Mouse (Mus musculus): ENCODE measurements around the gene Gramd1b. TPM values are rescaled to one million over a fixed set of nuclear protein-coding genes. Genes with fewer than 3 reads are reported as not detected.

Gene Gramd1b
- polyA plus RNA-seq, 1 experiment, result 0.02 TPM

GRCm38 (mm10) chr9:40376139-40376541 is 155.0 kb downstream of the Gramd1b start:
- Histone ChIP-seq H3K36me3 (ENCODE audit: control insufficient read depth) (no peaks in the 10 kb centered on the region), H3K4me1 (ENCODE audit: control insufficient read depth) (no peaks in the 10 kb centered on the region), H3K27me3 (ENCODE audit: control insufficient read depth) (no peaks in the 10 kb centered on the region), H3K9me3 (ENCODE audit: control insufficient read depth, low read length) (no peaks in the 10 kb centered on the region), H3K4me3 (replicated peaks) (no peak overlapping the region)
- no peak for TF ChIP-seq GATA1 (IDR thresholded peaks at IDR 0.05; ENCODE audit: low read length)
- TF ChIP-seq TAL1 (IDR thresholded peaks at IDR 0.05; ENCODE audit: low read length), result no peak

DNA sequence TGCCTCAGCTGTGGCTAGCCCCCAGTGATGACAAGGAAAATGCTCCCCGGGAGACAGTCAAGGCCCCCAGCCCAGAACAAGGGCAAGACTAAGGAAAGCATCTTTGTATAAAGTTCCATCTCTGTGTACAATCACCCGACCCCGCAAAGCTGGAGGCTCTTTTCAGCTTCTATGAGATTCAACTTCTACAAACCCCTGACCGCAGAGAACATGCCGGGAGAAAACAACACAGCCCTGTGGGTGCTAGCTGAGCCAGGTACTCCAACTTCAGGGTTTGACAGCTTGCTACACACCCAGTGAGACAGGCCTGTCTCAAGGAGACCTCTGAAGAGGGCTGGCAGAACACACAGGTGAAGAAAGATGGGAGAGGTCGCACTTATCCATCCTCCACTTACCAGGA is 155.7 kb downstream of the Gramd1b start:
- Histone ChIP-seq H3K4me3 (replicated peaks) (no peak overlapping the region), H3K4me1 (ENCODE audit: control insufficient read depth) (no peaks in the 10 kb centered on the region), H3K27me3 (ENCODE audit: control insufficient read depth) (no peaks in the 10 kb centered on the region), H3K9me3 (ENCODE audit: control insufficient read depth, low read length) (no peaks in the 10 kb centered on the region), H3K36me3 (ENCODE audit: control insufficient read depth) (no peaks in the 10 kb centered on the region)
- TF ChIP-seq GATA1 (IDR thresholded peaks at IDR 0.05; ENCODE audit: low read length) (no peak), TAL1 (IDR thresholded peaks at IDR 0.05; ENCODE audit: low read length) (no peak)

- Histone ChIP-seq H3K27me3 (ENCODE audit: control insufficient read depth) (no peaks in the 10 kb centered on the region), H3K36me3 (ENCODE audit: control insufficient read depth) (no peaks in the 10 kb centered on the region), H3K4me3 (replicated peaks) (no peak overlapping the region), H3K4me1 (ENCODE audit: control insufficient read depth) (no peaks in the 10 kb centered on the region), H3K9me3 (ENCODE audit: control insufficient read depth, low read length) (no peaks in the 10 kb centered on the region)
- no peak for TF ChIP-seq GATA1 (IDR thresholded peaks at IDR 0.05; ENCODE audit: low read length)
- TF ChIP-seq TAL1 (IDR thresholded peaks at IDR 0.05; ENCODE audit: low read length), result no peak
These were observed 156.2 kb downstream of the Gramd1b start for GRCm38 (mm10) chr9:40374992-40375391.

DNA sequence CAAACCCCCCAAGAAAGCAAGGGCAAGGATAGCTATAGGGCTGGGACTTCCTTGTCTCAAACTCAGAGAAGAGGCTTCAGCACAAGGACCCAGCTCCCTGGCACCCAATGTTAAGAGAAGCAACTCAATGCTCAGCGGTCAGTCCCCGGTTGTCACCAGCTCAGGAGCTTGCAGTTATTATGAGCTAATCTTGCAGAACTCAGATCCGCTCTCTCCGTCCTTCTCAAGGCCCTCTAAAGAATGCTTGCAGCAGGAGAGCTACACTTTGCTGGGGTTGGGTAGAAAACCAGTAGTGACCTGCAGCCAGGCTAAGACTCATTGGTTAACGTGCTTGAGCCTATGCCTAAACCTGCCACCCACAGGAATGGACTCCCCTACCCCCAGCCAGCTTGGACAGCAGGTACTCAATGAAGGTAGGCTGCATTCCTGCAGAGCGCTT is 156.6 kb downstream of the Gramd1b start:
- Histone ChIP-seq H3K4me3 (replicated peaks) (no peak overlapping the region), H3K27me3 (ENCODE audit: control insufficient read depth) (no peaks in the 10 kb centered on the region), H3K4me1 (ENCODE audit: control insufficient read depth) (no peaks in the 10 kb centered on the region), H3K36me3 (ENCODE audit: control insufficient read depth) (no peaks in the 10 kb centered on the region), H3K9me3 (ENCODE audit: control insufficient read depth, low read length) (no peaks in the 10 kb centered on the region)
- TF ChIP-seq TAL1 (IDR thresholded peaks at IDR 0.05; ENCODE audit: low read length), result no peak
- no peak for TF ChIP-seq GATA1 (IDR thresholded peaks at IDR 0.05; ENCODE audit: low read length)

DNA sequence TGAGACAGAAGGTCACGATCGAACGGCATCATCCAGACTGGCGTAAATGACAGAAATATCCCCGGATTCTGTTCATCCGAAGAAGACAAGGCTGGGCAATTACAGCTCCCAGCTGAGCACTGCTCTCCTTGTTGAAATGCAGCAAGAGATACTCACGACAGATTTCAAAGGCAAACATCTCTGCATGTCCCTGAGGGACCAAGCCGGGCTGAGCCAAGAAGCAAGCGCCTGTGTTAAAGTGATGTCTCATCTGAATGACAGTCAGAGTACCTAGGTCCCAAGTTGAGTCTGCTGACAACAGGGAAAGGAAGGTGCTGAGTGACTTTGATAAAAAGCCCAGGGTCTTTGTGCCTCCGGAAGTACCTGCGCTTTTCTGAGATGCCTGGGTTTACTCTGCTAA is 157.1 kb downstream of the Gramd1b start:
- TF ChIP-seq TAL1 (IDR thresholded peaks at IDR 0.05; ENCODE audit: low read length) (no peak), GATA1 (IDR thresholded peaks at IDR 0.05; ENCODE audit: low read length) (no peak)
- Histone ChIP-seq H3K27me3 (ENCODE audit: control insufficient read depth) (no peaks in the 10 kb centered on the region), H3K36me3 (ENCODE audit: control insufficient read depth) (no peaks in the 10 kb centered on the region), H3K4me1 (ENCODE audit: control insufficient read depth) (no peaks in the 10 kb centered on the region), H3K4me3 (replicated peaks) (no peak overlapping the region), H3K9me3 (ENCODE audit: control insufficient read depth, low read length) (no peaks in the 10 kb centered on the region)

- Histone ChIP-seq H3K4me1 (ENCODE audit: control insufficient read depth) (no peaks in the 10 kb centered on the region), H3K4me3 (replicated peaks) (no peak overlapping the region), H3K27me3 (ENCODE audit: control insufficient read depth) (no peaks in the 10 kb centered on the region), H3K9me3 (ENCODE audit: control insufficient read depth, low read length) (no peaks in the 10 kb centered on the region), H3K36me3 (ENCODE audit: control insufficient read depth) (no peaks in the 10 kb centered on the region)
- TF ChIP-seq TAL1 (IDR thresholded peaks at IDR 0.05; ENCODE audit: low read length), result no peak
- TF ChIP-seq GATA1 (IDR thresholded peaks at IDR 0.05; ENCODE audit: low read length), result no peak
These were observed 161.0 kb downstream of the Gramd1b start for GRCm38 (mm10) chr9:40370151-40370550.

DNA sequence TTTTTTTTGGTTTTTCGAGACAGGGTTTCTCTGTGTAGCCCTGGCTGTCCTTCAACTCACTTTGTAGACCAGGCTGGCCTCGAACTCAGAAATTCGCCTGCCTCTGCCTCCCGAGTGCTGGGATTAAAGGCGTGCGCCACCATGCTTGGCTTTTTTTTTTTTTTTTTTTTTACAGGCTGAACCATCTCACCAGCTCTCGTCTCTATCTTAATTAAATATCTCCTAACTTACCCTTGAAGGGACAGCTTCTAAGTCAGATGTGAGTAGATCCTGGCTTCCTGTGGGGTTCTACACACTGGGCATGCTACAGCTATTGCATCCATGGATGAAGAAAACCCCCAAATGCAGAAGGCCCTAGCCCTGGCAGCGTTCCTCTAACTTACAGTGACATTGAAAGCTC is 164.4 kb downstream of the Gramd1b start:
- Histone ChIP-seq H3K9me3 (ENCODE audit: control insufficient read depth, low read length) (no peaks in the 10 kb centered on the region), H3K4me1 (ENCODE audit: control insufficient read depth) (no peaks in the 10 kb centered on the region), H3K36me3 (ENCODE audit: control insufficient read depth) (no peaks in the 10 kb centered on the region), H3K4me3 (replicated peaks) (no peak overlapping the region), H3K27me3 (ENCODE audit: control insufficient read depth) (no peaks in the 10 kb centered on the region)
- TF ChIP-seq TAL1 (IDR thresholded peaks at IDR 0.05; ENCODE audit: low read length) (no peak), GATA1 (IDR thresholded peaks at IDR 0.05; ENCODE audit: low read length) (no peak)

GRCm38 (mm10) chr9:40364312-40364711 is 166.9 kb downstream of the Gramd1b start:
- no peak overlapping the region for H3K4me3 ChIP-seq (replicated peaks)
- no peaks in the 10 kb centered on the region for H3K27me3 ChIP-seq (ENCODE audit: control insufficient read depth)
- TF ChIP-seq GATA1 (IDR thresholded peaks at IDR 0.05; ENCODE audit: low read length) (no peak), TAL1 (IDR thresholded peaks at IDR 0.05; ENCODE audit: low read length) (no peak)
- H3K4me1 ChIP-seq (ENCODE audit: control insufficient read depth), result no peaks in the 10 kb centered on the region
- H3K36me3 ChIP-seq (ENCODE audit: control insufficient read depth), result no peaks in the 10 kb centered on the region
- H3K9me3 ChIP-seq (ENCODE audit: control insufficient read depth, low read length), result no peaks in the 10 kb centered on the region

DNA sequence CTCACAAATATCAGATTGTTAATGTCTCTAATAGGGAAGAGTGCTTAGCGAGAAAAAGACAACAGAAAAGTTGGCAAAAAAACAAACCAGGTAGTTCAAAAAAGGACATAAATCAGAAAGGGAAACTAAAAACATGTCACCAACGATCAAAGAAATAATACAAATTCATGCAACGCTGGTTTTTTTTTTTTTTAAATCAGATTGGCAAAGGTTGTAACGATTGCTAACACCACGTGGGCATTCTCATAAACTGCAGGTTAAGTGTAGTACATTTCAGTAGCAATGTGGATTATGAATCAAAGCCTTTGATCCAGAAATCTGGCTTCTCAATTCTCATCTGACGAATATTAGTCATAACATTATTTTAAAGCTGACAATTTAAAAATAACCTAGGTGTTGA is 169.2 kb downstream of the Gramd1b start:
- TF ChIP-seq TAL1 (IDR thresholded peaks at IDR 0.05; ENCODE audit: low read length) (no peak), GATA1 (IDR thresholded peaks at IDR 0.05; ENCODE audit: low read length) (no peak)

GRCm38 (mm10) chr9:40358408-40358896 is 172.7 kb downstream of the Gramd1b start:
- H3K4me3 ChIP-seq (replicated peaks), result no peak overlapping the region
- H3K9me3 ChIP-seq (ENCODE audit: control insufficient read depth, low read length), result no peaks in the 10 kb centered on the region
- no peak for TF ChIP-seq TAL1 (IDR thresholded peaks at IDR 0.05; ENCODE audit: low read length)
- no peaks in the 10 kb centered on the region for H3K36me3 ChIP-seq (ENCODE audit: control insufficient read depth)
- H3K4me1 ChIP-seq (ENCODE audit: control insufficient read depth), result no peaks in the 10 kb centered on the region
- no peaks in the 10 kb centered on the region for H3K27me3 ChIP-seq (ENCODE audit: control insufficient read depth)

More for the DNA sequence above, 169.2 kb downstream of the Gramd1b start:
- H3K4me1 ChIP-seq (ENCODE audit: control insufficient read depth), result no peaks in the 10 kb centered on the region
- no peak overlapping the region for H3K4me3 ChIP-seq (replicated peaks)
- H3K36me3 ChIP-seq (ENCODE audit: control insufficient read depth), result no peaks in the 10 kb centered on the region
- H3K9me3 ChIP-seq (ENCODE audit: control insufficient read depth, low read length), result no peaks in the 10 kb centered on the region
- no peaks in the 10 kb centered on the region for H3K27me3 ChIP-seq (ENCODE audit: control insufficient read depth)

Measured in erythroblast, embryonic 14.5 days (primary cell).